Mouse (Mus musculus): Measurements from ENCODE around the gene Tango6. TPM values are rescaled to one million over a fixed set of nuclear protein-coding genes. Genes with fewer than 3 reads are reported as not detected.

Gene Tango6
- polyA plus RNA-seq, 1 experiment = 7.3 TPM

DNA sequence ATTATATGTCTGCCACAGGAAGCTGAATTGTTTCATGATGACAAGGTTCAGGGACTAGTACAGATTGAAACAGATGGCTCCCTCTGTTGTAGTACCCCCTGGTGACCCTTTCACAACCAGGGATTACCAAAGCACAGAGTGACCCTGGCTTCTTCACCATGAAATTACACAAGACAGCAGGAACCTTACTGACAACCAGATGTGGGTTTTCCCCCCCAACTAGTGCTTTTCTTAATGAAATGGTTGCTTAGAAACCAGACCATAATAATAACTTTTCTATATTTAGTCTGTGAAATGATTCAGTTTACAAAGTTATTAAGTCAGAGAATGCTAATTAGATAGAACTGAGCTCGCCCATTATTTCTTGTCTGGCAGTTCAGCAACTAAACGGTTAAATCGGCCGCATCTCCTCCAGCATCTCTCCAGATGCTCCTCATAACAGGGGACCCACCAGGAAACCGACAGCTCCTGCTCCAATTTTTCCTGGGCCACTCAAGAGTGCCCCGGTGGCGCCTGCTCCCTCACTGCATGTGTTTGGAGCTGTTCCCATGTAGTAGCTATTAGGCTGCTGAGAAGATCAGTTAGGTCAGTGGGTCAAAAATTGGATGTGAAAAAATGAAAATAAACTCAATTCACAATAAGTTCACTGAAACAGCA lies 79.1 kb downstream of the Tango6 start:
- Histone ChIP-seq H3K4me3 (ENCODE audit: insufficient read depth, poor library complexity, severe bottlenecking) (no peak overlapping the region), H3K36me3 (ENCODE audit: control insufficient read depth, insufficient read depth) (no peaks in the 10 kb centered on the region), H3K79me2 (ENCODE audit: control insufficient read depth, insufficient read depth) (no peaks in the 10 kb centered on the region), H3K27me3 (ENCODE audit: control insufficient read depth, insufficient read depth, insufficient read length) (no peaks in the 10 kb centered on the region), H3ac (ENCODE audit: control insufficient read depth, insufficient read length, low read depth) (no peak overlapping the region), H3K79me3 (ENCODE audit: low read depth) (no peaks in the 10 kb centered on the region)
- TF ChIP-seq MYOD1 (IDR thresholded peaks at IDR 0.05; ENCODE audit: control insufficient read depth, insufficient read length, low read depth) (no peak), CTCF (IDR thresholded peaks at IDR 0.05; ENCODE audit: control insufficient read depth, insufficient read depth, insufficient read length) (no peak), MAX (IDR thresholded peaks at IDR 0.05) (no peak), USF1 (IDR thresholded peaks at IDR 0.05; ENCODE audit: low read depth) (no peak), FOSL1 (IDR thresholded peaks at IDR 0.05; ENCODE audit: insufficient read depth, low read length, poor library complexity, severe bottlenecking) (no peak)

GRCm38 (mm10) chr8:106764529-106764928 lies 81.7 kb downstream of the Tango6 start:
- TF ChIP-seq CTCF (IDR thresholded peaks at IDR 0.05; ENCODE audit: control insufficient read depth, insufficient read depth, insufficient read length) (no peak), CEBPB (IDR thresholded peaks at IDR 0.05; ENCODE audit: low read depth) (no peak), MYOG (IDR thresholded peaks at IDR 0.05; ENCODE audit: control insufficient read depth, extremely low read depth, insufficient read length) (no peak), MAX (IDR thresholded peaks at IDR 0.05) (no peak), FOSL1 (IDR thresholded peaks at IDR 0.05; ENCODE audit: insufficient read depth, low read length, poor library complexity, severe bottlenecking) (no peak), MYOD1 (IDR thresholded peaks at IDR 0.05; ENCODE audit: control insufficient read depth, insufficient read length, low read depth) (no peak), USF1 (IDR thresholded peaks at IDR 0.05; ENCODE audit: low read depth) (no peak)
- Histone ChIP-seq H3K36me3 (ENCODE audit: control insufficient read depth, insufficient read depth) (no peaks in the 10 kb centered on the region), H3K4me3 (ENCODE audit: insufficient read depth, poor library complexity, severe bottlenecking) (no peak overlapping the region), H3K79me2 (ENCODE audit: control insufficient read depth, insufficient read depth) (no peaks in the 10 kb centered on the region), H3ac (ENCODE audit: control insufficient read depth, insufficient read length, low read depth) (no peak overlapping the region), H3K27me3 (ENCODE audit: control insufficient read depth, insufficient read depth, insufficient read length) (no peaks in the 10 kb centered on the region), H3K79me3 (ENCODE audit: low read depth) (no peaks in the 10 kb centered on the region)

DNA sequence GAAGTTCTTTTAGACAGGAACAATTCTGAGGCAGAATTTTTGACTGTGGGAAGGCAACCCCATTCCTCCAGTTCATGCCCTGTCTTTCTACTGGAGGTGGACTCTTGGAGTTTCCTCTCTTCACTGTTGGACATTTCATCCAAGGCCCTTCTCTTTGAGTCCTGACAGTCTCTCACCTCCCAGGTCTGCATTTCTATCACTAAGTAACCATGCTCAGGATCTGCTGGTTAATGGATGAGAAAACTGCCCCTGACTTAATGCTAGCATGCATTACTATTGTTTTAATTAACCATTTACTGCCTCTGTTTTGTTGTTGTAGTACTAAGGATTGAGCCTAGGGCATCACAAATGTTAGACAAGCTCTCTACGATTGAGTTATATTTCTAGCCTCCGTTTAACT lies 82.7 kb downstream of the Tango6 start:
- Histone ChIP-seq H3K27me3 (ENCODE audit: control insufficient read depth, insufficient read depth, insufficient read length) (no peaks in the 10 kb centered on the region), H3K4me3 (ENCODE audit: insufficient read depth, poor library complexity, severe bottlenecking) (no peak overlapping the region)
- no peak for TF ChIP-seq MAX (IDR thresholded peaks at IDR 0.05)
- no peak for TF ChIP-seq MYOG (IDR thresholded peaks at IDR 0.05; ENCODE audit: control insufficient read depth, extremely low read depth, insufficient read length)

GRCm38 (mm10) chr8:106766736-106767135 lies 83.9 kb downstream of the Tango6 start:
- H3K36me3 ChIP-seq (ENCODE audit: control insufficient read depth, insufficient read depth) = no peaks in the 10 kb centered on the region
- no peaks in the 10 kb centered on the region for H3K79me2 ChIP-seq (ENCODE audit: control insufficient read depth, insufficient read depth)
- TF ChIP-seq MAX (IDR thresholded peaks at IDR 0.05) (no peak), MYOG (IDR thresholded peaks at IDR 0.05; ENCODE audit: control insufficient read depth, extremely low read depth, insufficient read length) (no peak), CEBPB (IDR thresholded peaks at IDR 0.05; ENCODE audit: low read depth) (no peak), USF1 (IDR thresholded peaks at IDR 0.05; ENCODE audit: low read depth) (no peak), MYOD1 (IDR thresholded peaks at IDR 0.05; ENCODE audit: control insufficient read depth, insufficient read length, low read depth) (no peak), FOSL1 (IDR thresholded peaks at IDR 0.05; ENCODE audit: insufficient read depth, low read length, poor library complexity, severe bottlenecking) (no peak), CTCF (IDR thresholded peaks at IDR 0.05; ENCODE audit: control insufficient read depth, insufficient read depth, insufficient read length) (no peak)
- no peaks in the 10 kb centered on the region for H3K27me3 ChIP-seq (ENCODE audit: control insufficient read depth, insufficient read depth, insufficient read length)
- H3K4me3 ChIP-seq (ENCODE audit: insufficient read depth, poor library complexity, severe bottlenecking) = no peak overlapping the region
- H3ac ChIP-seq (ENCODE audit: control insufficient read depth, insufficient read length, low read depth) = no peak overlapping the region
- H3K79me3 ChIP-seq (ENCODE audit: low read depth) = no peaks in the 10 kb centered on the region

More for the DNA sequence above, 82.7 kb downstream of the Tango6 start:
- no peaks in the 10 kb centered on the region for H3K36me3 ChIP-seq (ENCODE audit: control insufficient read depth, insufficient read depth)
- no peaks in the 10 kb centered on the region for H3K79me3 ChIP-seq (ENCODE audit: low read depth)
- no peak overlapping the region for H3ac ChIP-seq (ENCODE audit: control insufficient read depth, insufficient read length, low read depth)
- no peaks in the 10 kb centered on the region for H3K79me2 ChIP-seq (ENCODE audit: control insufficient read depth, insufficient read depth)

DNA sequence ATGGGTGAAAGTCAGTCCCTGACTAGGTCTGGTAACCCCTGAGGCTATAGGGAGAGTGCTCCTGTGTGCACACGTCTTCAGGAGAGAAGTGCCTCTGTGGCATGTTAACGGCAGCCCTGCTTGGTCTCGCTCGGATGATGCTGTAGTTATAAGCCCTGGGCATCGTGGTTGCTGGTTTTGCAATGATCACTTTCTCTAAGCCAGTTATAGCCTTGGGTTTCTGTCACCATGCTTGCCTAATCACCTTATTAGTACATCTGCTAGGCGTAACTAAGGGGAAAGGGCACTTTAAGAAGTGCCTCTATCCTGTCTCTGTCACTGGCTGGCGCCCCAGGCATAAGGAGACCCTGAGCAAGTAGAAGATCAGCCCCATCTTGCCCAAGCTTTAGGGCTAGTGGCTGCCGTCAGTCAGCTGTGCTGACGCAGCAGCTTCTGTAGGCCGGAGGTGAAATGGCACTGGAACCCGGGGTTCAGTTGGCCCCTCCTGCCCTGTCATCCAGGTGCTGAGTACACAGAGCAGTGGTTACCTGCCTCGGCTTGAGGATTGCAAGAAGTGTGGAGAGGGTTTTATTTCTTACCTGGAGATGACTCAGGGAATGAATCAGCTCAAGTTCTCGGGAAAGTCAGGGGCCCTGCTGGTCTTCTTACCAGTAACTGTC lies 86.4 kb downstream of the Tango6 start:
- TF ChIP-seq MAX (IDR thresholded peaks at IDR 0.05) (no peak), USF1 (IDR thresholded peaks at IDR 0.05; ENCODE audit: low read depth) (no peak)
- Histone ChIP-seq H3K79me2 (ENCODE audit: control insufficient read depth, insufficient read depth) (no peaks in the 10 kb centered on the region), H3ac (ENCODE audit: control insufficient read depth, insufficient read length, low read depth) (no peak overlapping the region), H3K27me3 (ENCODE audit: control insufficient read depth, insufficient read depth, insufficient read length) (no peaks in the 10 kb centered on the region), H3K4me3 (ENCODE audit: insufficient read depth, poor library complexity, severe bottlenecking) (no peak overlapping the region), H3K79me3 (ENCODE audit: low read depth) (no peaks in the 10 kb centered on the region), H3K36me3 (ENCODE audit: control insufficient read depth, insufficient read depth) (no peaks in the 10 kb centered on the region)

DNA sequence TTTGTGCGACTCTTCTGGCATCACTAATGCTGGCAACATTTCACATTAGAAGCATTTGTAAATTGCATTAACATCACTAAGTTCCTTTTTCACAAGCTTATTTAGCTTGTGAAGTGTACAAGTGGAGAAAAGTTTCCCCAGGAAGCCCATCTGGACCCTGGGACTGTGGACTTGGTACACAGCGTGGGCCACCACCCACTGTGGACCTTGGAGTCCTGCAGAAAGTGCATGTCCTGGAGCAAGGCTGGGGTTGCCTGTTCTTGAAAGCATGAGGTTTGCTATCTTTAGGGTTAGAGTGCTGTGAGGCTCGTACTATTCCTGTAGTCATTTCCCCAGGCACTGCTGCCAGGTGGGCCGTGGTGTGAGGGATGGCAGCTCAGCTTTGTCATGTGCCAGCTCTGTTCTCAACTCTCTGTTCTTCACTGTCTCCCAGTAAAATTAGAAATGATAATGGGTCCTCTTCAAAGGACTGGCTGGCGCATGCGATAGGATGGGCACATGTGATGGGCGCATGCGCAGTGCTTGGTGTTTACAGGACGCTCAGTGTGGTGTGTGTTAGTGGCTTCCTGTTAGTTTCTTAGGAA lies 87.8 kb downstream of the Tango6 start:
- Histone ChIP-seq H3K79me2 (ENCODE audit: control insufficient read depth, insufficient read depth) (no peaks in the 10 kb centered on the region), H3K79me3 (ENCODE audit: low read depth) (no peaks in the 10 kb centered on the region), H3ac (ENCODE audit: control insufficient read depth, insufficient read length, low read depth) (no peak overlapping the region), H3K27me3 (ENCODE audit: control insufficient read depth, insufficient read depth, insufficient read length) (no peaks in the 10 kb centered on the region), H3K36me3 (ENCODE audit: control insufficient read depth, insufficient read depth) (no peaks in the 10 kb centered on the region), H3K4me3 (ENCODE audit: insufficient read depth, poor library complexity, severe bottlenecking) (no peak overlapping the region)
- TF ChIP-seq MYOG (IDR thresholded peaks at IDR 0.05; ENCODE audit: control insufficient read depth, extremely low read depth, insufficient read length) (no peak), MYOD1 (IDR thresholded peaks at IDR 0.05; ENCODE audit: control insufficient read depth, insufficient read length, low read depth) (no peak), MAX (IDR thresholded peaks at IDR 0.05) (no peak), CEBPB (IDR thresholded peaks at IDR 0.05; ENCODE audit: low read depth) (no peak), CTCF (IDR thresholded peaks at IDR 0.05; ENCODE audit: control insufficient read depth, insufficient read depth, insufficient read length) (no peak), FOSL1 (IDR thresholded peaks at IDR 0.05; ENCODE audit: insufficient read depth, low read length, poor library complexity, severe bottlenecking) (no peak)

All from C2C12 (cell line).